Mouse (Mus musculus) heart, embryonic 15.5 days (tissue): ENCODE results near the gene Clec9a. TPM values are rescaled to one million over a fixed set of nuclear protein-coding genes. Genes with fewer than 3 reads are reported as not detected.

ENCODE experiments used
- polyA plus RNA-seq: library from polyadenylated mRNA; unstranded; fragments of >200 nt; fragmentation: Nextera tagmentation; extraction: Ambion mirVana; gene quantifications from 2 replicates; pipeline ENCODE4 v1.2.1, GENCODE M21; 2015

The Clec9a gene
- polyA plus RNA-seq, 1 experiment from 2014 or later, result 0.35 TPM

Other genes starting within 250 kb of the Clec9a start
- gene Clec2d, start 228.2 kb upstream of the Clec9a start, polyA plus RNA-seq, result 0.37 and 0.46 TPM in 2 replicates
- 0.10 and 0.70 TPM in 2 replicates for gene Cd69, start 133.4 kb upstream of the Clec9a start, polyA plus RNA-seq
- not detected in 2 replicates for gene 4922502D21Rik, start 77.1 kb upstream of the Clec9a start, polyA plus RNA-seq
- 0.60 and 1.6 TPM in 2 replicates for gene Clec12a, start 66.2 kb upstream of the Clec9a start, polyA plus RNA-seq
- gene Clec12b, start 23.0 kb upstream of the Clec9a start, polyA plus RNA-seq, result 0.09 TPM in 1 of 2 replicates, not detected in the other
- 4.7 and 5.1 TPM in 2 replicates for gene Clec1b, start 11.6 kb upstream of the Clec9a start, polyA plus RNA-seq
- 5.7 and 6.3 TPM in 2 replicates for gene Clec1a, start 43.1 kb downstream of the Clec9a start, polyA plus RNA-seq
- gene Olr1, start 98.3 kb downstream of the Clec9a start, polyA plus RNA-seq, result 0.30 and 0.79 TPM in 2 replicates
- not detected in 2 replicates for gene Tmem52b, start 103.7 kb downstream of the Clec9a start, polyA plus RNA-seq
- gene Gabarapl1, start 124.3 kb downstream of the Clec9a start, polyA plus RNA-seq, result 41.6 and 44.6 TPM in 2 replicates
- not detected in 2 replicates for gene Klre1, start 169.0 kb downstream of the Clec9a start, polyA plus RNA-seq
- 0.60 and 1.1 TPM in 2 replicates for gene Klrd1, start 182.9 kb downstream of the Clec9a start, polyA plus RNA-seq
- gene Klrk1, start 215.0 kb downstream of the Clec9a start, polyA plus RNA-seq, result 0.18 and 0.47 TPM in 2 replicates
- gene Klrc3, start 234.5 kb downstream of the Clec9a start, polyA plus RNA-seq, result not detected in 2 replicates